Mouse (Mus musculus) kidney, postnatal 14 days (tissue): ENCODE results near the gene Hinfp.
"Not testable (repeated sequence)": the region's sequence is repeated elsewhere in the genome, so short reads cannot be mapped to it uniquely, and the experiment has no call there.

Experiments
- DNase-seq: peaks from one replicate; pipeline ENCODE4 v3.0.0; 2022; ENCODE audit warnings: mixed read lengths

The Hinfp gene

DNA sequence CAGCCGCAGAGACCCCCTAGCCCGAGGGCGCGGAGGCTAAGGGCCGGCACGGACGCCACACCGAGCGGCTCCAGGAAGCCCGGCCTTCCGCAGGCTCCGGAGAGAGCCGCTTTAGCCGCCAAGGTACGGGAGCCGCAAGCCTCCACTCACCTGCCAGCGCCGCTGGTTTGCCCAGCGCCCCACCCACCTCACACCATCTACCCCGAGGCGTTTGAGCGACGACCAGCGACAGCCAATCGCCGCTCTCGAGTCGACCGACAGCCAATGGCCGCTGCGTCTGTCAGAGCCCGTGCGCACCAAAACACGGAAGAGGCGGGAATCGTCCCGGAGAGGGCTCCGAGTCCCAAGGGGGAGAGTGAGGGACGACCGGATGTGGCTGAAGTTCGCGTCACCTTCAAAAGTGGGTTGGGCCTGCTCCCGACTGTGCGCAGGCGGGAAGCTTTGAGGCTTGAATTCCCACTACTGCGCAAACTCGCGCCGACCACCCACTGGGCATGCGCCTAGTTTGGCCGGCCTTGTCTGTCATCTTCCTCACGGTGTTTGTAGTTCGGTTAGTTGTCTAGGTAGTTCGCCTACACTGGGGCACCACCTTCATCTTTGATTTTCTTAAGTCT, at the start of gene Hinfp:
Gene Hinfp (minus strand): TSS at position 206 of the 614 bp plus-strand sequence.
- DNase-seq = peak; percentile 99

DNA sequence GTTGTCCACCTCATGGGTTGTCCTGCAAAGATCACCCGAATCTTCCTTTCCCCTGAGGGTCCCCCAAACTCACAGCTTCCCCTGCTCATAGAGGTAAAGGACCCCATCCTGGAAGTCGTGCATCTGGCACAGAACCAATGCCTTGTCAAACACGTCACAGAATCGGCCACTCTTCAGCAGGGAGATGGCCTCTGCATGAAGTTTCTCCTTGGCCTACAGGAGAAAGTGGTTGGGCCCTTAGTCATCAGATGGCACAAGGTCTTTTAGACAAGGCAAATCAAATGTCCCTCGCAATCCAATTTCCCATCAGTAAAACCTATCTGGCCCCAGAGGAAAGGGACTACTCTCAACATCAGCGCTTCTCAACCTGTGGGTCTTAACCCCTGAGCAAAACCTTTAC, 47.7 kb upstream of the Hinfp start:
- DNase-seq = no peak

DNA sequence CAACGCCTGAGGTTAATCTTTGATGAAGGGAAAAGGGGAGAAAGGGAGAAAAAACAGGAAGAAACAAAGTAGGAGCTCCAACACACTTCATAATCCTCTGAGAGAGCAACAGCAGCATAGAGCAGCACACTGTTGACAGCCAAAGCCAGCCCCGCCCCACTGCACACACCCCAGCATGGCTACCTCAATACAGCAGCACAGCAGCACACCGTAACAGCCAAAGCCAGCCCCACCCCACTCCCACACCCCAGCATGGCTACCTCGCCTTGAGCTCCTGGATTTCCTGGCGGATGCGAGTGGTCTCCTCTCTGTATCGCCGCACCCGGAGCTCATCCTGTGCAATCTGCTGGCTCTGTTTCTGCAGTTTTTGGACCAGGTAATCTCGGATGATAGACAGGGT, 46.9 kb upstream of the Hinfp start:
- DNase-seq = no peak

DNA sequence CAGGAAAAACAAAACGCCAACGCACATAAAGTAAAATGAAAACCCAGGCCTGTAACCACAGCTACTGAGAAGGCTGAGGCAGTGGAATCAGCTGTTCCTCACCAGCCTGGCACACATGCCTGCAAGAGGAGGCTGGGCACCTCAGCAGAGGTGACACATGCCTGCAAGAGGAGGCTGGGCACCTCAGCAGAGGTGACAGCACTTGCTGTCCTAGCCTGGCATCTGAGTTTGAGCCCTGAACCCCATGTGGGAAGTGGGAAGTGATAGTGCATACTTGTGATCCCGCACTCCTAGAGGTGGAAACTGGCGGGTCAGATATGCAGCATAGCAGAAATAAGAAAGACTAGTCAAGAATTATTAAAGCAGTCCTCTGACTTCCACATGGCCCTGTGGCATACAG, 45.9 kb upstream of the Hinfp start:
- no peak for DNase-seq

- DNase-seq = no peak
These were observed 43.1 kb upstream of the Hinfp start for GRCm38 (mm10) chr9:44348546-44348945.

DNA sequence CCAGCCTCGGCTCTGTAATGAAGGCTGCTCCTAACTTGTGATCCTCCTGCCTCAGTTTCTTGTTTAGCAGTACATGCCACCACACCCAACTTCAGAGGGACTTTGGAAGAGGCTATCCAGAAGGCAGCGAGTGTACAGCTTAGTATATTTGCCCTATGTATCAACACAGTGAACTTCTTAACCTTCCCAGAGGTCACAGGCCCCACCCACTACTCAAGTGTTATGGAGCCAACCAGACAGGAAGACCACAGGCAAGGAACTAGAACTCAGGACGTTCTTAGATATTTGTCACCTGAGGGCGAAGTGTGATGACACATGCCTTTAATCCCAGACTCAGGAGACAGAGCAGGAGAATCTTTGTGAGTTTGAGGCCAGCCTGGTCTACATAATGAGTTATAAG, 42.1 kb upstream of the Hinfp start:
- DNase-seq = no peak

GRCm38 (mm10) chr9:44347166-44347565, 41.7 kb upstream of the Hinfp start:
- no peak for DNase-seq

DNA sequence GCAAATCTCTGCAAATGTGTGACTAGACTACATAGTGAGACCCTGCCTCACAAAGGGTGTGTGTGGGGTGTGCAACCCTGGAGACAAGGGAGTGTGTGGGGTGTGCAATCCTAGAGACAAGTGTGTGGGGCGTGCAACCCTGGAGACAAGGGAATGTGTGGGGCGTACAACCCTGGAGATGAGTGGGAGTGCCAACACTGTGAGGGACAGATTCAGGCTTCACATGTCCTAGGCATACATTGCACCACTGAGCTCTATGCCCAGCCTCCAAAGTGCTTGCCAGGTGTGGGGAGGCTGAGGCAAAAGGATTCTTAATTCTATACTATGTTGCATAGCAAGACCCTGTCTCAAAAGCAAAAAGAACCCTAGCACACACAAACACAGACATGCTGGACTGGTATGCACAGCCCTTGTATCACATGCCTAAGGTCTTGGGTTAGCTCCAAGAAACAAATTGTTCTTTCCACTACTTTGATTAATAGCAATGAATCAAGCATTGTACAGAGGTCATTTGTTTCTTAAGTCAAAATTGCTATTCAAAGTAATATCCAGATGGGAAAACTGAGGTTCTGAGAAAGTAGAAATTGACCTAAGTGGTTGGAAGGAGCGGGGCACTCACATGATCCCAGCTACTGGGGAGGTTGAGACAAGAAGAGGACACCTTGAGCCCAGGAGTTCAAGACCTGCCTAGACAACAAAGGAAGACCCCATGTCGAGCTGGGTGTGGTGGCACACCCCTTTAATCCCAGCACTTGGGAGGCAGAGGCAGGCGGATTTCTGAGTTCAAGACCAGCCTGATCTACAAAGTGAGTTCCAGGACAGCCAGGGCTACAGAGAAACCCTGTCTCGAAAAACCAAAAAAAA, 40.3 kb upstream of the Hinfp start:
- DNase-seq = no peak

- DNase-seq = peak; percentile 96
These were observed 38.4 kb upstream of the Hinfp start, which contains the start of gene Hmbs for GRCm38 (mm10) chr9:44343781-44344421. Gene Hmbs (minus strand): TSS chr9:44344228.

DNA sequence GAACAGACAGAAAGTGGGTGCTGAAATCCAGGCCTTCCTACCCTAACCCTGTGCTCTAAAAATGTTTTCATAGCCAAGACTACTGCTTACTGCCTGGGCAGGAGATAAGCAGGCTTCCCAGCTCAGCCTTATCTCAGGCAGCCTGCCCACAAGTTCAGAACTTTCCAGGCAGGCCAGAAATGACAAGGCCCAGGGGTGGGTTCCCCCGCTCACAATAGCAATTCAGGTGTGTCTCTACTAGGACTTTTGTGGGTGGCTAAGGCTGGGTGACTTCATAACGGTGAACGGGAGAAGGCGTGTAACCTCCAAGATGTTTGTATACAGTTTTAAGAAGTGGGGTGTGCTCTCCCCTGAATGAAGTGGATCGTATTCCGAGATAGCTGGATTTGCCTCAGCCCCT, 37.8 kb upstream of the Hinfp start:
- DNase-seq = no peak

DNA sequence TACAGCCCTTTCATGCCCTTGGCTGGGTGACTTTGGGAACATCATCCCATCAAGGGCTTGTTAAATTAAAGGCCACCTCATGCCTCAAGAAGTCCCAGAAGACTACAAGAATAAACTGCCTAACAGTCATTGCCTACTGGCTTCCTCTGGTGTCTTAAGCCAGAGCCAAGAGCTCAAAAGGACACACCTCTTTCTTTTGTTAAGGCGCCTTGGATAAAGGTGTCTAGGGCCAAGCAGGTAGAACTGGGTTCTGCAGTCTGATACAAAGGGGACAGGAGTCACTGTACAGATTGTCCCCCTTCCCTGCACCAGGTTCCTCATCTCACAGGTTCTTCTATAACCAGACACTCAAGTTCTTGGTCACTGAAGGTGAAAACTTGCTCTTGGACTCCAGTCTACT, 37.1 kb upstream of the Hinfp start:
- no peak for DNase-seq

- DNase-seq = no peak
These were observed 36.7 kb upstream of the Hinfp start for GRCm38 (mm10) chr9:44342173-44342572.

DNA sequence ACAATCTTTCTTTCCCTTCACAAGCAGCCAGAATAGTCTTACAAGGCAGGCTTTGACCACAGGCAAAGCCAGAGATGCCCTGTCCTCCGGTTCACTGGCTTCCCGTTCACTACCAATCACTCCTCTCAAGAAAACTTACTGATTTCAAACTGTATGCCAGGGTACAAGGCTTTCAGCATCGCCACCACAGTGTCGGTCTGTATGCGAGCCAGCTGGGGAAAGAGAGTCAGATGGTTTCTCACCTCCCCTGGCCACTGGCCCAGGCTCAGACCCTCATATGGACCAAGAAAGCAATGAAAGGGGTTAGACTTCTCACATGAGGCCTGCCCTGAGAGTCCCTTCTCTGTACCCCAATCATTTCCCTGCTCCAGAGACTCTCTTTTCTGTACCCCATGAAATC, 36.0 kb upstream of the Hinfp start:
- no peak for DNase-seq

DNA sequence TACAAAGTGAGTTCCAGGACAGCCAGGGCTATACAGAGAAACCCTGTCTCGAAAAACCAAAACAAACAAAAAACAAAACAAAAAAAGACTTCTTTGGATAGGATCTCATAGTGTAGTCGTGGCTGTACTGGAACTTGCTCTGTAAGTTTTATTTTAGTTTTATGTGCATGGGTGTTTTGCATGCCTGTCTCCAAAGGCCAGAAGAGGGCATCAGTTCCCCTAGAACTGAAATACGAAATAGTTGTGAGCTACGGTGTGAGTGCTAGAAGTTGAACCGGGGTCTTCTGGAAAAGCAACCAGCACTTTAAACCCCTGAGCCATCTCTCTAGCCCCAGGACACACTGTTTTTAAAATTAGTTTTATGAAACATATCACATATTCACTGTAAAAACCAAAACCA, 33.1 kb upstream of the Hinfp start:
- no peak for DNase-seq

- no peak for DNase-seq
These were observed 32.1 kb upstream of the Hinfp start for GRCm38 (mm10) chr9:44337436-44338169.

- no peak for DNase-seq
These were observed 31.5 kb upstream of the Hinfp start for GRCm38 (mm10) chr9:44336964-44337363.

DNA sequence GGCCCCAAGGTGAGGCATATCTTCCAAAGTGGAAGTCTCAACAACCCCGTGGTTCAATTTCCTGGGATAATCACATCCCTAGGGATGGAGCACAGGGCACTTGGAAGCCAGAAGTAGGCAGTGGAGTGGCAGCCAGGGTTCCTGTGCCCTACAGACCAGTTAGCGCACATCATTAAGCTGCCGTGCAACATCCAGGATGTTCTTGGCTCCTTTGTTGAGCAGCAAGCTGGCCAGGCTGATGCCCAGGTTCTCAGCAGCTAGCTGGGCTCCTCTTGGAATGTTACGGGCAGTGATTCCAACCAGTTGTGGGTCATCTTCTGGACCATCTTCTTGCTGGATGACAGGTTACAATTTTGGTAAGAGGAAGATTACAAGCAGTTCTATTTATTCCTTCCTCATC, 31.0 kb upstream of the Hinfp start:
- DNase-seq = not testable (repeated sequence)

DNA sequence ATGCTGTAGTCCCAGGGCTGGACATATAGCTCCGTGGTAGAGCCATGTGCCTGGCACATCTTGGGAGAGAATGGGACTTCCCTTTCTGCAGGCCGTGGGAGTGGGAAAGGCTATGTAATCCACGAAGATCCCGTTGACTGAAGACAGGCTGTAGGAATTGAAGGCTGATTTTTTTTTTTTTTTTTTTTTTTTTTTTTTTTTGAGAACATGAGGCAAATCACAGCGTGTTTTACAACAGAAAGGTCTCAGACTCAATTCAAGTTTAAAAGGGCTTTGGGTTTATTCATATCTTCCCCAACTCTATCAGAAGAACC, 30.6 kb upstream of the Hinfp start:
- no peak for DNase-seq

GRCm38 (mm10) chr9:44335331-44336092, 30.0 kb upstream of the Hinfp start:
- DNase-seq = peak; percentile 34

GRCm38 (mm10) chr9:44334396-44335330, 29.2 kb upstream of the Hinfp start, which contains the start of gene H2afx:
Gene H2afx (plus strand): TSS chr9:44334694.
- DNase-seq = peak; percentile 99

DNA sequence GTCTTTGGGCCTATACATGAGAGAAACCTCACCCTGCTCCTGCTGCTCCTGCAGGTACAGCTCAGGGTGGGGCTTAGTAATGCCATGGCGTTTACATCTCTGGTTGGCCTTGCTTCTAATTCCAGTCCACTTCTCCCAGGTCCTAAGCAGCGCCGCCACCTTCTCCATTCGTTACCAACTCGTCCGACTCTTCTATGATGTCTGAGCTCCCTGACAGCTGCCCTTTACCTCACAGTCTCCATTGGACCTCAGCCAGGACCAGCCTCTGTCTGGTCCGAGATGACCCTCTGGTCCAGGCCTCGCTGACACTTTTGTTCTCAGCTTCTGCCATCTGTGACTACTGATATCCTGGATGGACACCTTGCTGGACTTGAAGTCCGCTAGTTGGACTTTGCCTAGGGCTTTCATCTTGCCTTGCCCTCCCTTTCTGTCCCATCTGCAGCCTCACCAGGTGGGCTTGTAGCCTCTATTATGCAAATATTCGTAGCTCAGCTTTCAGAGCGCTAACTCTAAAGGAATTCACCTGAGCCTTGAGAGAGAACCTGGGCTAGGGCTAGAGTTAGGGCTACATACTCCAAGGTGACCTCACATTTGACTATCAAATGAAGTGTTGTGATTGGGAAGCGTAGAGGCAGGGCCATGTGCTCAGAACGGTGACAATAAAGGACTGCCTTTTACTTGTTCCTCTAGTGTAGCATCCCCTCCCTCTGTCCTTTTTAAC, 27.6 kb upstream of the Hinfp start:
- DNase-seq = no peak
